Mouse (Mus musculus): ENCODE data around the gene Aar2. TPM values are rescaled to one million over a fixed set of nuclear protein-coding genes. Genes with fewer than 3 reads are reported as not detected.

The Aar2 gene
- polyA plus RNA-seq, 1 experiment from 2014 or later, result 42.8 TPM

GRCm38 (mm10) chr2:156524078-156524477 lies 23.3 kb upstream of the Aar2 start:
- H3K4me3 ChIP-seq, result no peak overlapping the region
- H3K9ac ChIP-seq, result no peak overlapping the region
- H3K9me3 ChIP-seq, result no peaks in the 10 kb centered on the region
- ATAC-seq (ENCODE audit: insufficient number of reproducible peaks, insufficient read depth, low FRiP score, low TSS enrichment), result no peak
- peaks cover 35% of the 10 kb centered on the region; the same call in 1 of the 2 replicates for H3K36me3 ChIP-seq
- H3K4me2 ChIP-seq (replicated peaks), result no peak overlapping the region
- H3K4me1 ChIP-seq, result no peaks in the 10 kb centered on the region
- no peak overlapping the region for H3K27ac ChIP-seq
- 38% methylated on average over 3 of the region's 3 CpGs for WGBS
- H3K27me3 ChIP-seq, result no peaks in the 10 kb centered on the region

GRCm38 (mm10) chr2:156529726-156530125 lies 17.7 kb upstream of the Aar2 start:
- H3K4me2 ChIP-seq (replicated peaks), result no peak overlapping the region
- no peaks in the 10 kb centered on the region for H3K4me1 ChIP-seq
- H3K9ac ChIP-seq, result no peak overlapping the region
- 52% methylated on average over 2 of the region's 2 CpGs for WGBS
- no peak overlapping the region for H3K4me3 ChIP-seq
- H3K36me3 ChIP-seq, result peaks cover 24% of the 10 kb centered on the region; the same call in 1 of the 2 replicates
- H3K9me3 ChIP-seq, result no peaks in the 10 kb centered on the region
- no peak for ATAC-seq (ENCODE audit: insufficient number of reproducible peaks, insufficient read depth, low FRiP score, low TSS enrichment)
- no peak overlapping the region for H3K27ac ChIP-seq
- H3K27me3 ChIP-seq, result no peaks in the 10 kb centered on the region

- no peaks in the 10 kb centered on the region for H3K27me3 ChIP-seq
- H3K4me2 ChIP-seq (replicated peaks), result no peak overlapping the region
- no peak overlapping the region for H3K4me3 ChIP-seq
- WGBS, result 76% methylated on average over 2 of the region's 2 CpGs
- no peak overlapping the region for H3K9ac ChIP-seq
- no peaks in the 10 kb centered on the region for H3K9me3 ChIP-seq
- no peak overlapping the region for H3K27ac ChIP-seq
- ATAC-seq (ENCODE audit: insufficient number of reproducible peaks, insufficient read depth, low FRiP score, low TSS enrichment), result no peak
- H3K36me3 ChIP-seq, result peaks cover 18% of the 10 kb centered on the region; the same call in 1 of the 2 replicates
- no peaks in the 10 kb centered on the region for H3K4me1 ChIP-seq
Measured at GRCm38 (mm10) chr2:156533160-156533559, 14.2 kb upstream of the Aar2 start.

- H3K27ac ChIP-seq, result no peak overlapping the region
- H3K27me3 ChIP-seq, result no peaks in the 10 kb centered on the region
- no peak overlapping the region for H3K4me2 ChIP-seq (replicated peaks)
- H3K9ac ChIP-seq, result no peak overlapping the region
- WGBS, result 84% methylated on average over 7 of the region's 7 CpGs
- peaks cover 20% of the 10 kb centered on the region for H3K36me3 ChIP-seq
- H3K4me1 ChIP-seq, result no peaks in the 10 kb centered on the region
- ATAC-seq (ENCODE audit: insufficient number of reproducible peaks, insufficient read depth, low FRiP score, low TSS enrichment), result no peak
- H3K4me3 ChIP-seq, result no peak overlapping the region
- H3K9me3 ChIP-seq, result no peaks in the 10 kb centered on the region
Measured at GRCm38 (mm10) chr2:156538817-156539555, 8.4 kb upstream of the Aar2 start.

GRCm38 (mm10) chr2:156540991-156541390 lies 6.4 kb upstream of the Aar2 start:
- Histone ChIP-seq H3K9ac (no peak overlapping the region), H3K27me3 (no peaks in the 10 kb centered on the region), H3K4me2 (replicated peaks) (no peak overlapping the region), H3K4me3 (no peak overlapping the region), H3K9me3 (no peaks in the 10 kb centered on the region), H3K36me3 (peaks cover 19% of the 10 kb centered on the region; the same call in 1 of the 2 replicates), H3K4me1 (no peaks in the 10 kb centered on the region), H3K27ac (no peak overlapping the region)
- 73% methylated on average over 7 of the region's 7 CpGs for WGBS
- no peak for ATAC-seq (ENCODE audit: insufficient number of reproducible peaks, insufficient read depth, low FRiP score, low TSS enrichment)

- ATAC-seq (ENCODE audit: insufficient number of reproducible peaks, insufficient read depth, low FRiP score, low TSS enrichment), result no peak
Measured at GRCm38 (mm10) chr2:156542410-156542809, 5.0 kb upstream of the Aar2 start.

GRCm38 (mm10) chr2:156543804-156544203 lies 3.6 kb upstream of the Aar2 start:
- H3K27me3 ChIP-seq, result no peaks in the 10 kb centered on the region
- H3K36me3 ChIP-seq, result peaks cover 13% of the 10 kb centered on the region; the same call in 1 of the 2 replicates
- no peak overlapping the region for H3K4me2 ChIP-seq (replicated peaks)
- H3K4me3 ChIP-seq, result no peak overlapping the region
- H3K9ac ChIP-seq, result no peak overlapping the region
- no peaks in the 10 kb centered on the region for H3K9me3 ChIP-seq
- no peak overlapping the region for H3K27ac ChIP-seq
- H3K4me1 ChIP-seq, result peaks cover 7% of the 10 kb centered on the region; the same call in 1 of the 2 replicates
- ATAC-seq (ENCODE audit: insufficient number of reproducible peaks, insufficient read depth, low FRiP score, low TSS enrichment), result no peak
- WGBS, result 69% methylated on average over 3 of the region's 3 CpGs

More at GRCm38 (mm10) chr2:156542410-156542809, 5.0 kb upstream of the Aar2 start:
- Histone ChIP-seq H3K9ac (no peak overlapping the region), H3K4me3 (no peak overlapping the region), H3K36me3 (peaks cover 16% of the 10 kb centered on the region; the same call in 1 of the 2 replicates), H3K4me1 (no peaks in the 10 kb centered on the region), H3K4me2 (replicated peaks) (no peak overlapping the region), H3K27ac (no peak overlapping the region), H3K9me3 (no peaks in the 10 kb centered on the region), H3K27me3 (no peaks in the 10 kb centered on the region)
- 77% methylated on average over 8 of the region's 8 CpGs for WGBS

- Histone ChIP-seq H3K27me3 (no peaks in the 10 kb centered on the region), H3K9me3 (no peaks in the 10 kb centered on the region), H3K36me3 (peaks cover 54% of the 10 kb centered on the region), H3K4me3 (no peak overlapping the region), H3K4me2 (replicated peaks) (no peak overlapping the region), H3K9ac (no peak overlapping the region), H3K27ac (no peak overlapping the region), H3K4me1 (peaks cover 7% of the 10 kb centered on the region; the same call in 1 of the 2 replicates)
- WGBS, result 87% methylated on average over 4 of the region's 4 CpGs
- ATAC-seq (ENCODE audit: insufficient number of reproducible peaks, insufficient read depth, low FRiP score, low TSS enrichment), result no peak
Measured at GRCm38 (mm10) chr2:156552421-156552820, 5.0 kb downstream of the Aar2 start.

GRCm38 (mm10) chr2:156561808-156562207 lies 14.4 kb downstream of the Aar2 start:
- no peak overlapping the region for H3K4me3 ChIP-seq
- no peak overlapping the region for H3K27ac ChIP-seq
- no peak overlapping the region for H3K4me2 ChIP-seq (replicated peaks)
- H3K9ac ChIP-seq, result no peak overlapping the region
- no peaks in the 10 kb centered on the region for H3K4me1 ChIP-seq
- ATAC-seq (ENCODE audit: insufficient number of reproducible peaks, insufficient read depth, low FRiP score, low TSS enrichment), result no peak
- 87% methylated on average over 2 of the region's 2 CpGs for WGBS
- H3K9me3 ChIP-seq, result no peaks in the 10 kb centered on the region
- no peaks in the 10 kb centered on the region for H3K27me3 ChIP-seq
- H3K36me3 ChIP-seq, result peaks cover 54% of the 10 kb centered on the region

- Histone ChIP-seq H3K27me3 (no peaks in the 10 kb centered on the region), H3K9ac (no peak overlapping the region), H3K36me3 (peaks cover 57% of the 10 kb centered on the region), H3K4me1 (no peaks in the 10 kb centered on the region), H3K9me3 (no peaks in the 10 kb centered on the region), H3K27ac (no peak overlapping the region), H3K4me2 (replicated peaks) (no peak overlapping the region), H3K4me3 (no peak overlapping the region)
- ATAC-seq (ENCODE audit: insufficient number of reproducible peaks, insufficient read depth, low FRiP score, low TSS enrichment), result no peak
- WGBS, result 89% methylated on average over 5 of the region's 5 CpGs
Measured at GRCm38 (mm10) chr2:156563557-156563956, 16.2 kb downstream of the Aar2 start.

GRCm38 (mm10) chr2:156566512-156566911 lies 19.1 kb downstream of the Aar2 start:
- ATAC-seq (ENCODE audit: insufficient number of reproducible peaks, insufficient read depth, low FRiP score, low TSS enrichment), result no peak
- Histone ChIP-seq H3K4me1 (no peaks in the 10 kb centered on the region), H3K9ac (no peak overlapping the region), H3K4me3 (no peak overlapping the region), H3K9me3 (no peaks in the 10 kb centered on the region), H3K27me3 (no peaks in the 10 kb centered on the region), H3K4me2 (replicated peaks) (no peak overlapping the region), H3K36me3 (peaks cover 43% of the 10 kb centered on the region), H3K27ac (no peak overlapping the region)
- 89% methylated on average over 2 of the region's 2 CpGs for WGBS

- 92% methylated on average over 7 of the region's 7 CpGs for WGBS
- H3K36me3 ChIP-seq, result peaks cover 35% of the 10 kb centered on the region
- no peak overlapping the region for H3K9ac ChIP-seq
- H3K9me3 ChIP-seq, result no peaks in the 10 kb centered on the region
- H3K27ac ChIP-seq, result no peak overlapping the region
- H3K4me2 ChIP-seq (replicated peaks), result no peak overlapping the region
- no peak overlapping the region for H3K4me3 ChIP-seq
- no peaks in the 10 kb centered on the region for H3K27me3 ChIP-seq
- no peaks in the 10 kb centered on the region for H3K4me1 ChIP-seq
- no peak for ATAC-seq (ENCODE audit: insufficient number of reproducible peaks, insufficient read depth, low FRiP score, low TSS enrichment)
Measured at GRCm38 (mm10) chr2:156568647-156569046, 21.3 kb downstream of the Aar2 start.
